Mouse (Mus musculus) bone marrow, adult 2 months (tissue): Measurements from ENCODE around the gene Arfip1.

Experiments used
- CTCF ChIP-seq: fragments of 200-500 bp; IDR thresholded peaks from 2 replicates; pipeline ENCODE4 v1.5.1; 2011; ENCODE audit warnings: low read length, control low read depth; ENCODE audit not compliant: control insufficient read depth, insufficient read depth
- POLR2A ChIP-seq: fragments of 200-500 bp; IDR thresholded peaks from 2 replicates; pipeline ENCODE4 v1.6.1; 2011; ENCODE audit warnings: low read depth, mild to moderate bottlenecking, control low read depth, low read length, borderline replicate concordance; ENCODE audit not compliant: control insufficient read depth

- TF ChIP-seq CTCF (no peak), POLR2A (no peak)
Measured at GRCm38 (mm10) chr3:84619056-84619455, 36.6 kb upstream of the Arfip1 start.
